Mouse (Mus musculus) naive thymus-derived CD4-positive, alpha-beta T cell, adult 2 months (primary cell): Measurements from ENCODE around the gene Ap1b1.
A peak's percentile ranks its signal among the peaks of the same experiment; 100 is the strongest.
"Not testable (repeated sequence)": the region's sequence is repeated elsewhere in the genome, so short reads cannot be mapped to it uniquely, and the experiment has no call there.

Source experiments
- DNase-seq: peaks from one replicate; pipeline ENCODE4 v3.0.0-alpha.2; 2011; ENCODE audit warnings: low read depth

Gene Ap1b1

GRCm38 (mm10) chr11:5062326-5062725, 75.7 kb downstream of the Ap1b1 start:
- DNase-seq = no peak

- no peak for DNase-seq
These were observed 76.4 kb downstream of the Ap1b1 start for GRCm38 (mm10) chr11:5062860-5063505.

GRCm38 (mm10) chr11:5063561-5064281, 77.1 kb downstream of the Ap1b1 start:
- no peak for DNase-seq

- peak; percentile 51 for DNase-seq
These were observed 77.8 kb downstream of the Ap1b1 start for GRCm38 (mm10) chr11:5064282-5065055.

GRCm38 (mm10) chr11:5065056-5065821, 78.6 kb downstream of the Ap1b1 start, which contains the start of gene Gas2l1:
Gene Gas2l1, minus strand, starts transcription at chr11:5065327.
- peak; percentile 63 for DNase-seq

GRCm38 (mm10) chr11:5067063-5067462, 80.4 kb downstream of the Ap1b1 start:
- DNase-seq = no peak

GRCm38 (mm10) chr11:5068126-5068971, 81.7 kb downstream of the Ap1b1 start:
- no peak for DNase-seq

GRCm38 (mm10) chr11:5074882-5075281, 88.3 kb downstream of the Ap1b1 start:
- DNase-seq = peak; percentile 56

GRCm38 (mm10) chr11:5075760-5076159, 89.1 kb downstream of the Ap1b1 start:
- DNase-seq = no peak

GRCm38 (mm10) chr11:5076843-5077242, 90.2 kb downstream of the Ap1b1 start:
- not testable (repeated sequence) for DNase-seq

GRCm38 (mm10) chr11:5089147-5089546, 102.5 kb downstream of the Ap1b1 start:
- no peak for DNase-seq

- no peak for DNase-seq
These were observed 105.1 kb downstream of the Ap1b1 start for GRCm38 (mm10) chr11:5091706-5092105.
